Mouse (Mus musculus): ENCODE measurements around the gene Arhgap28. TPM values are rescaled to one million over a fixed set of nuclear protein-coding genes. Genes with fewer than 3 reads are reported as not detected.

The Arhgap28 gene
- polyA plus RNA-seq, 1 experiment from 2014 or later, result 39.7 TPM

DNA sequence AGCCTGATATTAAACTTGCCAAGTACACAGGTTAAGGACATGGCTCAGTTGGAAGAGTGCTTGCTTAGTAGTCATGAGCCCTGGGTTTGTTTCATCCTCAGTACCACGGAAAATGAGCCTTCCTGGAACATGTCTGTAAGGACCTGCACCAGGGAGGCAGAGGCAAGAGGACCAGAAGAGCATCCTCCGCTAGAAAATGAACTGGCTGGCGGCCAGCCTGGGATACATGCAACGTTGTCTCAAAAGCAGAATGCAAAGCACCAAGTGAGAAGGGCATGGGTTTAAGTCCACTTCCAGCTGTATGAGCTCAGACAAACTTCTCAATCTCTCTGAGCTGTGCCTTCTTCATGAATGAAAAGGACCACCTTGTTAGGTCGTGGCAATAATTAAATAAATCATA is 49.0 kb downstream of the Arhgap28 start:
- peaks cover 61% of the 10 kb centered on the region for H3K4me1 ChIP-seq (replicated peaks; ENCODE audit: control insufficient read depth, insufficient read depth, low read length)
- no peaks in the 10 kb centered on the region for H3K36me3 ChIP-seq (ENCODE audit: control insufficient read depth, insufficient read depth, low read length)
- H3K4me2 ChIP-seq (ENCODE audit: low read depth, low read length), result 0 out of 2 replicates have a peak overlapping the region, but pooled peaks have one; percentile 20
- no peaks in the 10 kb centered on the region for H3K27me3 ChIP-seq (ENCODE audit: control insufficient read depth, insufficient read depth, low read depth, low read length)
- H3K4me3 ChIP-seq (ENCODE audit: low read length), result no peak overlapping the region
- no peak overlapping the region; the same call in 1 of the 2 replicates for H3K27ac ChIP-seq (ENCODE audit: low read length)
- H3K9ac ChIP-seq (ENCODE audit: low read length), result no peak overlapping the region
- WGBS, result 38% methylated on average over 5 of the region's 5 CpGs
- no peak for ATAC-seq (ENCODE audit: low read depth)
- no peaks in the 10 kb centered on the region for H3K9me3 ChIP-seq (ENCODE audit: control insufficient read depth, low read length)

DNA sequence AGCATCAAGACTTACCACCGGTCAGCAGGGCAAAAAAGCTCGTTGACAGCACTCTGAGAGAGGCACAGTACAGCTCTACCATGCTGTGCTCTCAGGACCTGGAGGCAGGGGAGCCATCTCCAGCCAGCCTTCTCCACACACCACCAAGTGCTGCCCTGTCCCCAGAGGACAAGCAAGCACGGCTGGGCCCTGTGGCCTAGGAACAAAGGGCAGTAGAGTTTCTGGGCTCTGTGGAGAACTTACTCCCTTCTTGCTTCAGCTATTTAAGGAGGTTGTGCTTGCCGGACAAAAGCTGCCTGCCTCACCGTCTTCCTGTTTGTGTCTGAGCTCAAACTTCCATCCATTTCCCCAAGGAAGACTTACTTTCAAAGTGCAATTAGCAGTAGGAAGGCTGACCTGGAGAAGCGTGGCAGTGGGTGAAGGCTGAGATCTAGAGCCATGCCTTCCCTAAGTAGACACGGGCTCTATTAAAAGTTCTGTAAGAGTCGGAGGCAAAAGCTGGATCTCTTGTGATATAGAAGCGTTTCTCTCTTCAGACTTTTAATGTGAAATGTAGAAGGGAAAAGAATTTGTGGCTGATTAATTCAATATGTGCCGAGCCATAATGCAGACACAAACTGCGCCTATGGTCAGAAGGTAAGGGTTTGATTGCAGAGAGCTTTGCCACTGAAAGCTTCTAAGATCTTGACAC is 53.3 kb downstream of the Arhgap28 start:
- no peaks in the 10 kb centered on the region for H3K9me3 ChIP-seq (ENCODE audit: control insufficient read depth, low read length)
- peak overlapping the region; percentile 58 for H3K9ac ChIP-seq (ENCODE audit: low read length)
- H3K4me1 ChIP-seq (replicated peaks; ENCODE audit: control insufficient read depth, insufficient read depth, low read length), result peaks cover 75% of the 10 kb centered on the region
- no peaks in the 10 kb centered on the region for H3K27me3 ChIP-seq (ENCODE audit: control insufficient read depth, insufficient read depth, low read depth, low read length)
- H3K27ac ChIP-seq (ENCODE audit: low read length), result peak overlapping the region; percentile 86
- 17% methylated on average over 11 of the region's 11 CpGs for WGBS
- peak; percentile 40 for ATAC-seq (ENCODE audit: low read depth)
- H3K36me3 ChIP-seq (ENCODE audit: control insufficient read depth, insufficient read depth, low read length), result no peaks in the 10 kb centered on the region
- peak overlapping the region; percentile 39 for H3K4me3 ChIP-seq (ENCODE audit: low read length)
- peak overlapping the region; percentile 58 for H3K4me2 ChIP-seq (ENCODE audit: low read depth, low read length)

DNA sequence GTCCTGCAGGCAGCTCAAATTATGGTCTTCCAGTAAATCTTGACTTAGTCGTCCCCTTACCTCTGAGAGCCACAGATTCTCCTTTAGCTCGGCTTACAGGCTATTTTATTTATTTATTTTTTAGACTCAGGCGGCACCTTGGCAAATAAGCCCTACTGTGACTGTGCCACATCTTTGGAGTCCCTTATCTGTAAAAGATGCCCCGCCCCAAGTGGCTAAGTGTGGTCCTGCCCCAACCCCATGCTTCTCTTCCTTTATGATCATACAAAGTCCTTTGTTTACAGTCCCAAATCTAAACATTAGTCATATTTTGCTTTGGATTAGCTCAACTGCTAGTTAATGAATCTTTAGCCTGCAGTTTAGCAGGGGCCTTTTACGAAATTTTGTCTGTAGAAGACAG is 55.3 kb downstream of the Arhgap28 start:
- H3K4me2 ChIP-seq (ENCODE audit: low read depth, low read length), result no peak overlapping the region; the same call in 1 of the 2 replicates
- H3K27me3 ChIP-seq (ENCODE audit: control insufficient read depth, insufficient read depth, low read depth, low read length), result no peaks in the 10 kb centered on the region
- no peak for ATAC-seq (ENCODE audit: low read depth)
- no peak overlapping the region for H3K27ac ChIP-seq (ENCODE audit: low read length)
- no peaks in the 10 kb centered on the region for H3K9me3 ChIP-seq (ENCODE audit: control insufficient read depth, low read length)
- H3K9ac ChIP-seq (ENCODE audit: low read length), result no peak overlapping the region
- 26% methylated on average over 5 of the region's 5 CpGs for WGBS
- no peaks in the 10 kb centered on the region for H3K36me3 ChIP-seq (ENCODE audit: control insufficient read depth, insufficient read depth, low read length)
- no peak overlapping the region for H3K4me3 ChIP-seq (ENCODE audit: low read length)
- H3K4me1 ChIP-seq (replicated peaks; ENCODE audit: control insufficient read depth, insufficient read depth, low read length), result peaks cover 62% of the 10 kb centered on the region

DNA sequence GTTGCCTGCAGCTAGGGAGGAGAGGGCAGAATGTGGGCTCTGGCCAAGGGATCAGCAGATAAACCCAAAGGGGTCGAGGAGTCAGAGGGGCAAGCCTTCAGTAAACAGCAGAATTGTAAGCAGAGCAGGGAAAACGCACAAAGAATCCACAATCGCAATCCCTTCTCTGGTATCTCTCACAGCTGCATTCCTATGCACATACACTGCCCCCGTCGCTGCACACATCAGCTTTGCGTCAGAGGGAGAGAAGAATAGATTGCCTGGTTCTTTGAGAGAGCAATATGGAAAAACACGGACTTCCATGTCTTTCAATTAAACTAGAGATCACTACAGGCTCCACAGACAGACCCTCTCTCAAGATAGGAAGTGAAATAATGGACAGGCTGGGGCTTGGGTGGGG is 58.5 kb downstream of the Arhgap28 start:
- H3K36me3 ChIP-seq (ENCODE audit: control insufficient read depth, insufficient read depth, low read length), result no peaks in the 10 kb centered on the region
- H3K27ac ChIP-seq (ENCODE audit: low read length), result peak overlapping the region; percentile 37; the same call in 1 of the 2 replicates
- no peak overlapping the region for H3K4me2 ChIP-seq (ENCODE audit: low read depth, low read length)
- no peaks in the 10 kb centered on the region for H3K9me3 ChIP-seq (ENCODE audit: control insufficient read depth, low read length)
- H3K4me1 ChIP-seq (replicated peaks; ENCODE audit: control insufficient read depth, insufficient read depth, low read length), result peaks cover 39% of the 10 kb centered on the region
- WGBS, result 23% methylated on average over 7 of the region's 7 CpGs
- H3K9ac ChIP-seq (ENCODE audit: low read length), result no peak overlapping the region
- no peaks in the 10 kb centered on the region for H3K27me3 ChIP-seq (ENCODE audit: control insufficient read depth, insufficient read depth, low read depth, low read length)
- no peak for ATAC-seq (ENCODE audit: low read depth)
- H3K4me3 ChIP-seq (ENCODE audit: low read length), result no peak overlapping the region

DNA sequence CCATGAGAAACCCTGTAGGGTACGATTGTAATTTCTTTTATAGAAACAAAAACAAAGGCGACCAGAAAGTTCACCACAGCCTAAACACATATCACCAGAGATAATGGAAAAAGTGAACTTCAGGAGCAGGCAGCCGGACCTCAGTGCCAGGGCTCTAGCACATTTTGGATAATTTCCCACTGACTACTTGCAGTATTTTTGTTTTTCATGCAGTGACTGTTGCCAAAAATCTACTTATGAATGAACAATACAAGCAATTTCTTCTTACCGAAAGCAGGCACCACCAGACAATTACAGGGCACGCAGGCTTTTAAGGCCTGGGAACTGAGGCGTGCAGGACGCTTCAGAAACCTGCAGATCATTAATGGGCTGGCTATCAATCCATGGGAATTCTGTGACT is 59.7 kb downstream of the Arhgap28 start:
- Histone ChIP-seq H3K27ac (ENCODE audit: low read length) (no peak overlapping the region), H3K4me2 (ENCODE audit: low read depth, low read length) (no peak overlapping the region), H3K27me3 (ENCODE audit: control insufficient read depth, insufficient read depth, low read depth, low read length) (no peaks in the 10 kb centered on the region), H3K4me3 (ENCODE audit: low read length) (no peak overlapping the region), H3K4me1 (replicated peaks; ENCODE audit: control insufficient read depth, insufficient read depth, low read length) (peaks cover 29% of the 10 kb centered on the region), H3K9me3 (ENCODE audit: control insufficient read depth, low read length) (no peaks in the 10 kb centered on the region), H3K9ac (ENCODE audit: low read length) (no peak overlapping the region), H3K36me3 (ENCODE audit: control insufficient read depth, insufficient read depth, low read length) (no peaks in the 10 kb centered on the region)
- no peak for ATAC-seq (ENCODE audit: low read depth)
- WGBS, result 69% methylated on average over 7 of the region's 7 CpGs

DNA sequence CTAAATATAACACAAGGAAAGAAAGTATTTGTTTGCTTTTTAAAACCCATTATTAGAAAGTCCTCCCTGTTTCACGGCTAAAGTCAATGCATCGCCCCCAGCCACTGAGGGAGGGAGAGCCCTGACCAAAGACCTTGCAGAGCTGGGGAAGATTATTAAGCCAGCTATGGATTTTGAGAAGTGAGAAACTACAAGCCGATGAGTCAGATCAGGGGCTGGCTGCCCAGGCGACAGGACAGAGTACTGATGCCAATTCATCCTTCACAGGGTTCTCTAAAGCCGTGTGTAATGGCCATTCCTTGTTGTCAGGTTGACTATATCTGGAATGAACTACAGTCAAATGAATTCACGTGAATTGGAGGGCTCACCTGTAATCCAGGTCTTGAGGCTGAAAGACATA is 62.9 kb downstream of the Arhgap28 start:
- no peak overlapping the region for H3K27ac ChIP-seq (ENCODE audit: low read length)
- no peaks in the 10 kb centered on the region for H3K36me3 ChIP-seq (ENCODE audit: control insufficient read depth, insufficient read depth, low read length)
- H3K4me3 ChIP-seq (ENCODE audit: low read length), result no peak overlapping the region
- peaks cover 9% of the 10 kb centered on the region for H3K4me1 ChIP-seq (replicated peaks; ENCODE audit: control insufficient read depth, insufficient read depth, low read length)
- 76% methylated on average over 6 of the region's 6 CpGs for WGBS
- no peak overlapping the region for H3K9ac ChIP-seq (ENCODE audit: low read length)
- no peak for ATAC-seq (ENCODE audit: low read depth)
- H3K9me3 ChIP-seq (ENCODE audit: control insufficient read depth, low read length), result no peaks in the 10 kb centered on the region
- H3K27me3 ChIP-seq (ENCODE audit: control insufficient read depth, insufficient read depth, low read depth, low read length), result no peaks in the 10 kb centered on the region
- H3K4me2 ChIP-seq (ENCODE audit: low read depth, low read length), result no peak overlapping the region

DNA sequence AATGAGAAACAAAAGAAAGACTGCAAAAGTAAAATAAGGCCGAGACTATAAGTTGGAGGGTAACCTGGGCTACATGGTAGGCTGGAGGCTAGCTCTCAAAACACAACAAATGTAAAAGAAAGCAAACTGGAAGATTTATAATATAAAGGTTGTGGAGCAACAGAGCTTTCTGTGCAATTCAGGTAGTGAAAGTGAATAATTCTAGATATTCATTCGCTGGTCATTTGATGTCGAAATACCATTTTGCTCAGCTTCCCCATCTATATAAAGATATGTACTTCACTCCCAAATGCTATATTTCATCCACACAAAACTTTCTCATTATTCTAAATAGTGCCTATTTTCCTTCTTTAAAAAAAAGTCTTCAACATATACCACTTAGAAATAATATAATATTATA is 66.9 kb downstream of the Arhgap28 start:
- Histone ChIP-seq H3K36me3 (ENCODE audit: control insufficient read depth, insufficient read depth, low read length) (0 out of 2 replicates have a peak, but pooled peaks cover 2% of the 10 kb centered on the region), H3K4me3 (ENCODE audit: low read length) (no peak overlapping the region), H3K9ac (ENCODE audit: low read length) (no peak overlapping the region), H3K4me1 (replicated peaks; ENCODE audit: control insufficient read depth, insufficient read depth, low read length) (no peaks in the 10 kb centered on the region; the same call in 1 of the 2 replicates), H3K4me2 (ENCODE audit: low read depth, low read length) (no peak overlapping the region), H3K27ac (ENCODE audit: low read length) (no peak overlapping the region), H3K9me3 (ENCODE audit: control insufficient read depth, low read length) (no peaks in the 10 kb centered on the region), H3K27me3 (ENCODE audit: control insufficient read depth, insufficient read depth, low read depth, low read length) (no peaks in the 10 kb centered on the region)
- no peak for ATAC-seq (ENCODE audit: low read depth)
- 95% methylated on average over 3 of the region's 3 CpGs for WGBS

DNA sequence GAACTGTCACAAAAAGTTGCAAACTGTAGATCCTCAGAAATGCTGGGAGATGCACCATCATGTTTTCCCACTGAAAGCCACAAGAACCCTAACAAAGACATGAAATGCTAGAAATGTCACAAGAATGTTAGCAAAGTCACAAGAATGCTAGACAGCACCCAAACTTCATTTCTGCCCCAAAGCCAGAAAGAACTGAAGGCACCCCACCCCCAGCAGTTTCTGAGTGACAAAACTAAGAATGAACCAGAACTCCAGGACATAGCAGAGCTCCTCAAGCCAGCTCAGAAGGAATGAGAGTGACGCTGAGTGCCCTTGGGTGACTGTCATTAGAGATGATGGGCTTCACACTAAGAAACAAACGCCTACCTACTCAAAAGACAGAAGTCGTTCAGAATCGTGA is 68.4 kb downstream of the Arhgap28 start:
- Histone ChIP-seq H3K9ac (ENCODE audit: low read length) (no peak overlapping the region), H3K36me3 (ENCODE audit: control insufficient read depth, insufficient read depth, low read length) (0 out of 2 replicates have a peak, but pooled peaks cover 2% of the 10 kb centered on the region), H3K27me3 (ENCODE audit: control insufficient read depth, insufficient read depth, low read depth, low read length) (no peaks in the 10 kb centered on the region), H3K4me3 (ENCODE audit: low read length) (no peak overlapping the region), H3K9me3 (ENCODE audit: control insufficient read depth, low read length) (no peaks in the 10 kb centered on the region), H3K27ac (ENCODE audit: low read length) (no peak overlapping the region), H3K4me2 (ENCODE audit: low read depth, low read length) (no peak overlapping the region), H3K4me1 (replicated peaks; ENCODE audit: control insufficient read depth, insufficient read depth, low read length) (no peaks in the 10 kb centered on the region)
- 81% methylated on average over 4 of the region's 4 CpGs for WGBS
- ATAC-seq (ENCODE audit: low read depth), result no peak

DNA sequence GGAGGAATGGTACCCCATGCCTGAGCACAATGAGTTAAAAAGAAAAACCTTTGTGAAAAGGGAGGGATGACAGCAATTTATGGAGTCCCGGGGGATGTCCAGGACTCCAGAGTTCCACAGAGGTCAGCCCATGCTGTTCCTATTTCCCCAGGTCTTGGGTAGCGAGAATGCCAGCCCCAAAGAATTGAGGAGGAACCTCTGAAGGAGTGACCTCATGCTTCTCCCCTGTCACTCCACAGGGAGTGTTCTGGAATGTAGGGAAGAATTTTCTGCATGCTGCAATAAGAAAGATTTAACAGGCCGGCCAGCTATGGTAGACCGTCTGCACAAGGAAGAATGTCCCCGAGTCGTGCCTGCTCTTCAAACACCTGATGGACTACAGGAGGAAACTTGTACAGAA is 72.5 kb downstream of the Arhgap28 start:
- 0 out of 2 replicates have a peak, but pooled peaks cover 2% of the 10 kb centered on the region for H3K36me3 ChIP-seq (ENCODE audit: control insufficient read depth, insufficient read depth, low read length)
- no peak overlapping the region for H3K4me2 ChIP-seq (ENCODE audit: low read depth, low read length)
- no peaks in the 10 kb centered on the region for H3K27me3 ChIP-seq (ENCODE audit: control insufficient read depth, insufficient read depth, low read depth, low read length)
- ATAC-seq (ENCODE audit: low read depth), result peak; percentile 26; the same call in 1 of the 2 replicates
- no peaks in the 10 kb centered on the region for H3K9me3 ChIP-seq (ENCODE audit: control insufficient read depth, low read length)
- H3K27ac ChIP-seq (ENCODE audit: low read length), result no peak overlapping the region
- H3K4me1 ChIP-seq (replicated peaks; ENCODE audit: control insufficient read depth, insufficient read depth, low read length), result no peaks in the 10 kb centered on the region
- no peak overlapping the region for H3K9ac ChIP-seq (ENCODE audit: low read length)
- H3K4me3 ChIP-seq (ENCODE audit: low read length), result no peak overlapping the region
- WGBS, result 68% methylated on average over 6 of the region's 6 CpGs

Measured in lung, embryonic 16.5 days (tissue).